Mouse (Mus musculus) embryonic fibroblast, embryonic 13.5 days (primary cell): ENCODE data around the gene Syt2. TPM values are rescaled to one million over a fixed set of nuclear protein-coding genes. Genes with fewer than 3 reads are reported as not detected.

Experiments
- H3K27ac ChIP-seq: 2 replicates; pipeline ENCODE4 v1.5.1; 2012; ENCODE audit warnings: low read length, control low read depth, inconsistent platforms; ENCODE audit not compliant: insufficient read depth
- H3K4me1 ChIP-seq: 2 replicates; pipeline ENCODE4 v1.6.1; 2011; ENCODE audit warnings: low read length; ENCODE audit not compliant: control insufficient read depth, insufficient read depth
- H3K4me3 ChIP-seq: 2 replicates; pipeline ENCODE4 v1.5.1; 2011; ENCODE audit warnings: mild to moderate bottlenecking, control low read depth, low read length; ENCODE audit not compliant: insufficient read depth
- CTCF ChIP-seq: IDR thresholded peaks from 2 replicates; pipeline ENCODE4 v1.5.1; 2011; ENCODE audit warnings: mild to moderate bottlenecking, control low read depth, low read length, moderate library complexity, borderline replicate concordance; ENCODE audit not compliant: insufficient read depth
- POLR2A ChIP-seq: IDR thresholded peaks from 2 replicates; pipeline ENCODE4 v1.6.1; 2011; ENCODE audit warnings: low read depth, mild to moderate bottlenecking, control low read depth, low read length, moderate library complexity
- polyA plus RNA-seq: library from polyadenylated mRNA; stranded (reverse); fragments of >200 nt; gene quantifications from 2 replicates; pipeline ENCODE4 v1.2.4, GENCODE M21; 2011; ENCODE audit warnings: low read depth; ENCODE audit not compliant: missing spikeins, insufficient read length

Gene Syt2
- polyA plus RNA-seq, 1 experiment: not detected

DNA sequence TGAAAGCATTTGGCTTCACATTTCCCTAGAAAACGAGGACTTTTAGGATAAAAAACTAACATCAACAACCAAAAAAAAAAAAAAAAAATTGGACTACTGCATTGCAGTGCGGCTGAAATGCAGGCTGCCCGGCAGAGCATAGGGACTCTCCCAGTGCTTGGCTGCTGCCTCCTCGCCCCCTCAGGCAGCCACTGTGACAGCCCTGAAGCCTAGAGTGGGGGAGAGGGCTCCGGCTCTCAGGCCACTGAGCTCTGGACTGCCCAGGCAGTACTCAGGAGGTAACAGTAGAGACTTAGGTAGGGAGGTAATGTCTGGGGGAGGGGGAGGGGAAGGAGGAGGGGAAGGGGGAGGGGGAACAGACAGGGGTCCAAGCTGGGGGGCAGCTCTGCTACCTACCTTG lies 54.2 kb downstream of the Syt2 start:
- TF ChIP-seq CTCF: no peak
- TF ChIP-seq POLR2A: no peak

DNA sequence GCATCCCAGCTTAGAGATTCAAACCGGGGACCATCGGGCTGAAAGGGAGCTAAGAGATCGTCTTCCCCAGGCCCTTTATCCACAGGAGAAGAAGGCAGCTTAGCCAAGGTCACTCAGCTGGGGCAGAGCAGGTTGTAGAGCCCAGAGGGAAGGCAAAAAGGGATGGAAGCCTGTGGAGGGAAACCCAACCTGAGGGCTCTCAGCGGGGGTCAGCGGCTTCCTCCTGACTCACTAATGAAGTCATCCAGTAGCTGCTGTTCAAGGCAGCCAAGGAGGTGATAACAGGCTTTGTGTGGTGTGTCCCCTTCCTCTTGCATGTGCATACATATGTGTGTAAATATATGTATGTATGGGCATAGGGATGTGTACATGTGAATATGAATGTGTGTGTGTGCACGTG lies 54.7 kb downstream of the Syt2 start:
- H3K27ac ChIP-seq: no peak overlapping the region
- TF ChIP-seq CTCF (no peak), POLR2A (no peak)
- H3K4me1 ChIP-seq: no peaks in the 10 kb centered on the region
- H3K4me3 ChIP-seq: no peak overlapping the region

More for the DNA sequence above, 54.2 kb downstream of the Syt2 start:
- Histone ChIP-seq H3K27ac (no peak overlapping the region), H3K4me1 (no peaks in the 10 kb centered on the region), H3K4me3 (no peak overlapping the region)

GRCm38 (mm10) chr1:134703232-134703631 lies 56.8 kb downstream of the Syt2 start:
- Histone ChIP-seq H3K4me1 (no peaks in the 10 kb centered on the region), H3K27ac (no peak overlapping the region), H3K4me3 (no peak overlapping the region)
- TF ChIP-seq POLR2A (no peak), CTCF (no peak)

GRCm38 (mm10) chr1:134704396-134705306 lies 58.2 kb downstream of the Syt2 start:
- Histone ChIP-seq H3K4me3 (no peak overlapping the region), H3K4me1 (no peaks in the 10 kb centered on the region), H3K27ac (no peak overlapping the region)
- TF ChIP-seq POLR2A (no peak), CTCF (peak; percentile 91)

DNA sequence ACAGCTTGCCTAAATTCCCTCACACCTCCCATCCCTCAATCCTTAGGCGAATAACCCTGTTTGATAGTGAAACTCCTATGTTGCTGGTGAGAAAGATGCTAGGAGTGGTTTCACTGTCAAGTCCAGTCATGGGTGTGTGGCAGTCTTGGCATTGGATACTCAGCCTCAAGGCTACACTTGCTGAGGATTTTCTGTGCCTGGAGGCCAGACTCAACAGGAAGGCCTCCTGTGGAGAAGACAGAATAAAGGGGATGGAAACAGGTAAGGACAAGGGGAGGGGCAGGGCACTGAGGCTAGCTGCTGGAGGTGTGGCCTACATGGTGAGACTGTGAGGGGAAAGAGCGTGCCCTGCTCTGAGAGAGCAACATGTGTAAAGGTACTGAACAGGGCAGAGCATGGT lies 60.1 kb downstream of the Syt2 start:
- H3K4me1 ChIP-seq: no peaks in the 10 kb centered on the region
- no peak overlapping the region for H3K27ac ChIP-seq
- TF ChIP-seq POLR2A (no peak), CTCF (no peak)
- no peak overlapping the region for H3K4me3 ChIP-seq

GRCm38 (mm10) chr1:134707516-134707915 lies 61.0 kb downstream of the Syt2 start:
- TF ChIP-seq POLR2A (no peak), CTCF (no peak)
- H3K4me1 ChIP-seq: no peaks in the 10 kb centered on the region
- H3K27ac ChIP-seq: no peak overlapping the region
- H3K4me3 ChIP-seq: no peak overlapping the region

DNA sequence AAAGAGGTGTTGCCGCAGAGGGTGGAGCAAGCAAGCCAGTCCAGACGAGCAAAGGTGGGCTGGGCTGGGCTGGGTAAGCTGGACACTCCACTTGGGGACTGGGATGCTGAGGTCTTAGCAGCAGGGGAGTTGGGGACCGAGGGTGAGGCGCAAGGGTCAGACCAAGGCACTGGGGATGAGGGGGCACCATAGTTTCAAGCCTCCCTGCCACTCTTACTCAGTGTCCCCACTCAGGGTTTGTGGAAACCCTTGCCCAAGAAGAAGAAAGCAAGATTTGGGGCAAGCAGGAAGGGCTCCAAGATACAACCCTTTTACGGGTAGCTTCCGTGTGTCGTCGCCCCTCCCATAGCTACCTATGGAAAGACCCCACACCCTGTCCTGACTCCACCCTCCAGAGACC lies 61.8 kb downstream of the Syt2 start:
- Histone ChIP-seq H3K4me1 (no peaks in the 10 kb centered on the region), H3K27ac (no peak overlapping the region), H3K4me3 (no peak overlapping the region)
- no peak for TF ChIP-seq CTCF
- TF ChIP-seq POLR2A: no peak

DNA sequence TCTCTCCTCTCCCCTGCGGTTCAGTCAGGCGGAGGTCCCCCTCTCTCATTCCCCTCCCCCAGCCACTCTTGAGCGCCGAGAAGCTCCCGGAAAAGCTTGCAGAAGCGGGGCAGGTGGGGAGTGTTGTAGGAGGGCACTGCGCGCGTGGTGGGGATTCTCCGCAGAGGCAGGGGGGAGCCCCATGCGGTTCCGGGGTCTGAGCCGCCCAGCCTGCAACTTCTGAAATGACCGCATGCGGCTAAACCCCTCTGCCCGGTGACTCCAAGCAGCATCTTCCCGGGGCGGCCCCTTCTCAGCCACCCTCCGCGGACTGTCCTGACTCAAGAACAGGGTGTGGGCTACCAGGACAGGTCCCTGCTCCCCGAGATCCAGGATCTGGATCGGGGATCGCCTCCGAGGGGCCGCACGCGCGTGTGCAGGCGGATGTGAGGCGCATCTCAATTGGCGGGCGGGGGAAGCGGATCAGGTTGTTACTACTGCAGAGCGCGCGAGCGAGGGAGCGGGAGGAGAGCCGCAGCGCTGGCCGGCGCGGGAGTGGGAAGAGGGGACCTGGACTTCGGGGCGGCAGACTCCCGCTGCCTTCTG lies 62.4 kb downstream of the Syt2 start:
- no peaks in the 10 kb centered on the region for H3K4me1 ChIP-seq
- TF ChIP-seq CTCF (no peak), POLR2A (no peak)
- H3K4me3 ChIP-seq: peak overlapping the region; percentile 44
- no peak overlapping the region for H3K27ac ChIP-seq

GRCm38 (mm10) chr1:134709411-134710306 lies 63.2 kb downstream of the Syt2 start:
- no peaks in the 10 kb centered on the region for H3K4me1 ChIP-seq
- H3K27ac ChIP-seq: no peak overlapping the region
- H3K4me3 ChIP-seq: peak overlapping the region; percentile 44
- TF ChIP-seq CTCF: no peak
- no peak for TF ChIP-seq POLR2A
